Mouse (Mus musculus) gastrocnemius, adult 8-10 months (tissue): ENCODE measurements at regions not wholly inside any gene's neighbourhood (a gene's known extent, or its start where the extent isn't known, plus 50 kb on each side); places are given as distances from the start of the nearest gene placed in this dataset.

Experiments
- DNase-seq, 2 experiments: peaks; one replicate each; pipeline ENCODE4 v3.0.0; 2022; ENCODE audit warnings: low spot score in 2 of 2

- DNase-seq: no peak
Measured at GRCm38 (mm10) chr2:103893159-103893740, 64.5 kb upstream of the Lmo2 start.

GRCm38 (mm10) chr2:103893805-103894204 is 64.0 kb upstream of the Lmo2 start:
- DNase-seq: no peak

DNA sequence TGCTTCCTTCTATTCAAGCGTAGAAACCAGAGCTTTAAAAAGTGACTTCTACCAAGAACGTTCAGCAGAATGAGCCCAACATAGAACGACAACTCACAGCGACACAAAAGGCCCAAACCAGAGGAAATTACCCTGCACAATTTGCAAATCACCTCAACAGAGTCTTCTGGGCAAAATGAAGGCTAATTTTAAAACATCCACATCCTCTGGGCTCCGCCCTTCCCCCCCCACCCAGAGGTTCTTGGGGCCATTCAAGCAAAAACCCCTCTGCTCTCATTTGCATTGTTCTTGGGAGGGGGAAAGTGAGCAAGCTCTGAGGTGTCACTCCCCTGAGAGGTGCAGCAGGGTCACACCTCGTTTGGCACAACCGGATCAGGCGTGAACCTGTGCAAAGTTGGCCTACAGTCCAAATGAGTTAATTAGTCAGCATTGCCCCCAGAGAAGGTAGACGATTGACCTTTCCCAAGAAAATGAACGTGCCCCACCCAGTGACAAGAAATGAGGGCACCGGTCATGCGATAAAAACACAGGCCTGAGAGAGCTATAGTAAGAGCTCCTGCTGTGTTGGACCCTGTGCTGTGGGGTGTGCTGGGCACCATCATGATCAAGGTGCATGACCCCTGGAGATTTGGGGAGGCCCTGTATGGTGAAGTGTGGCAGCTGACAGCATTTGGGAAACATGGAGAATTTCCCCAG is 62.7 kb upstream of the Lmo2 start:
- DNase-seq: no peak

GRCm38 (mm10) chr2:103896160-103896559 is 61.6 kb upstream of the Lmo2 start:
- no peak for DNase-seq

DNA sequence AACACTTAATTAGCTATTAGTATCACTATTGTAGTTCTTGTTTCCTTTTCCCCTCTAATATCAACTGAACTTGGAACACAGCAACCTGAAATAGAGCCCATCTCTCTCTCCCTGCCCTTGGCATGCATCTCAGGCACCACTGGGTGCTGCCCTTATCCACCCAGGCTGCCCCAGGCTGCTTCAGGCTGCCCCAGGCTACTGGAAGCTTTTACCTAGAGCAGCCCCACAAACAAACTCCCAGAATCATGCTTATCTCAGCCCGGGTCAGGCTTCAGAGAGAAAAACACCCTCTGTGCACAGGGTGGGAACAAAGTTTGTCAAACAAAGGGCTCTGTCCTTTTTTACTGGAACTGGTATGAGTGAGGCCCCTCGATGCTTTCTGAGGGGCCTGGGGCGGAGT is 61.0 kb upstream of the Lmo2 start:
- DNase-seq: no peak

GRCm38 (mm10) chr2:103899713-103900112 is 58.1 kb upstream of the Lmo2 start:
- no peak for DNase-seq

GRCm38 (mm10) chr2:103900384-103900783 is 57.4 kb upstream of the Lmo2 start:
- DNase-seq: peak; percentile 39 to 54

DNA sequence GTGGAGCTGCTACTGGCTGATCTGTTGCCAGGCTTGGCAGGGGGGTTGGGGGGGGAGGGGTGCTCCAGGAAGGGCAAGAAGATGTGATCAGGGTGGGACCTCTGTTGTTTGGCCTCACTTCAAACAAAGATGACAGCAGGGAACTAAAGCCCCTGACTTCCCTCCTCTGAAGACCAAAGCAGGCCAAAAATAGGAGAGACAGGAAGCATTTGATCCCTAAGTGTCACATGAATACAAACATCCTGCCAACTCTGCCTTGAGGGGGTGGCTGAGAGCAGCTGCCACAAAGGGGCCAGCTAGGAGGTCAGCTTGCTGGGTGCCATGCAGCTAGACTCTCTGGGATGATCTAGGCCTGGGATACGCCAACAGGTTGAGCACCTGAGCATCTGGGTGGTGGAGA is 56.3 kb upstream of the Lmo2 start:
- no peak for DNase-seq

GRCm38 (mm10) chr2:103902777-103903176 is 55.0 kb upstream of the Lmo2 start:
- no peak for DNase-seq

GRCm38 (mm10) chr2:103905681-103906080 is 52.1 kb upstream of the Lmo2 start:
- DNase-seq: no peak

GRCm38 (mm10) chr2:103906581-103907184 is 51.1 kb upstream of the Lmo2 start:
- no peak for DNase-seq
